Mouse (Mus musculus) hindbrain, embryonic 11.5 days (tissue): Measurements from ENCODE around the gene Ndufb8. TPM values are rescaled to one million over a fixed set of nuclear protein-coding genes. Genes with fewer than 3 reads are reported as not detected.

Source experiments
- ATAC-seq: fragments of 200-750 bp; cut with Nextera tagmentation; 2 replicates; pipeline ENCODE4 v1.8.0; 2017; ENCODE audit warnings: mild to moderate bottlenecking, moderate TSS enrichment, moderate library complexity; ENCODE audit not compliant: low FRiP score
- DNase-seq: peaks from one replicate; pipeline ENCODE4 v3.0.0-alpha.2; 2015; ENCODE audit warnings: low spot score
- H3K27ac ChIP-seq: fragments of 300-500 bp; sonication (generic); 2 replicates; pipeline ENCODE4 v1.5.1; 2014; ENCODE audit warnings: mild to moderate bottlenecking, low read depth, low read length
- H3K27me3 ChIP-seq: fragments of 300-500 bp; sonication (generic); 2 replicates; pipeline ENCODE4 v1.6.1; 2014; ENCODE audit warnings: mild to moderate bottlenecking, low read length, moderate library complexity, mixed read lengths; ENCODE audit not compliant: control insufficient read depth, insufficient read depth
- H3K36me3 ChIP-seq: fragments of 300-500 bp; sonication (generic); 2 replicates; pipeline ENCODE4 v1.6.1; 2014; ENCODE audit warnings: mild to moderate bottlenecking, low read length, moderate library complexity, mixed read lengths; ENCODE audit not compliant: control insufficient read depth, insufficient read depth
- H3K4me1 ChIP-seq: fragments of 300-500 bp; sonication (generic); replicated peaks from 2 replicates; pipeline ENCODE4 v1.6.1; 2014; ENCODE audit warnings: low read length, mixed read lengths; ENCODE audit not compliant: control insufficient read depth, insufficient read depth
- H3K4me2 ChIP-seq: fragments of 300-500 bp; sonication (generic); replicated peaks from 2 replicates; pipeline ENCODE4 v1.6.1; 2014; ENCODE audit warnings: mild to moderate bottlenecking, low read depth, low read length
- H3K4me3 ChIP-seq: fragments of 300-500 bp; sonication (generic); 2 replicates; pipeline ENCODE4 v1.5.1; 2014; ENCODE audit warnings: low read depth, low read length
- H3K9ac ChIP-seq: fragments of 300-500 bp; sonication (generic); 2 replicates; pipeline ENCODE4 v1.6.1; 2014; ENCODE audit warnings: low read depth, low read length
- H3K9me3 ChIP-seq: fragments of 300-500 bp; sonication (generic); 2 replicates; pipeline ENCODE4 v1.6.1; 2016; ENCODE audit warnings: low read length; ENCODE audit not compliant: control insufficient read depth
- WGBS: fragments of 180-500 bp; shearing (Covaris S2); extraction: QIAGEN DNeasy Blood & Tissue Kit; methylation state at CpG from one replicate; pipeline ENCODE4 v1.1.7; 2014; 5-methylcytosine and 5-hydroxymethylcytosine counted together
- polyA plus RNA-seq: library from polyadenylated mRNA; unstranded; fragments of >200 nt; fragmentation: Nextera tagmentation; extraction: Ambion mirVana; gene quantifications from 2 replicates; pipeline ENCODE4 v1.2.1, GENCODE M21; 2014

Gene Ndufb8
- polyA plus RNA-seq, 1 experiment from 2014 or later = 463 TPM

DNA sequence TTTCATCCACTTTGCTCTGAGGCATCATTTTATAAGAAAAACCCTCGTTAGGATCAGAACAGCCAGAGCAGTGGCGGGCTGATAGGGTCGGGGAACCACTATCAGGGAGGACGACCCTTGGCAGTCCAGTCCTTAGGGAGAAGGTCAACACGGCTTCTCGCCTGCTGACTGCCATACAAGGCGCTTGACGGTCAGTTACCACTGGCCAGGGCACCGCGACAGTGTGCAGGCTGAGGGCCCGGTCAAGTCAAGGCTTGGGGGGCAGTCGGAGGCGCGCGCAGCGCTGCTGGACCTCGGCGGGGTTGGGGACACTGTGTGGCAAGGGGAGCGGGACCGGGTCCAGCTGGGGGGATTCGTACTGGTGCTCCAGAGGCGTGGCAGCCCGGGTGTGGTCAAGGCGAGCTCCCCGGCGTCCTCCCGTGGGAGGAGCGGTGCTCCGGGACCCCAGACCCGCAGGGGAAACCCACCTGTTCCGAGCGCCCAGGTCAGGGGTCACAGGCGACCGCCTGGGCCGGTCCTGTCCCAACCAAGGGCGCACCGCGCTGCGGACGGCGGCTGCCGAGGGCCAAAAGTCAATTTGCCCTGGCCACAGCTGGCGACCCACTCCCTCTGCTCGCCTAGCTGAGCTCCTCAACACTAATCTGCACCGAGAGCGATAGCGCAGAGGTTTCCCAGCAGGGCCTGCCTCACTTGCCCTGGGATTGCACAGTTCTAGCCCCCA lies 9.8 kb downstream of the Ndufb8 start, which contains the start of gene Sec31b:
Gene Sec31b (minus strand): TSS at position 544 of the 721 bp plus-strand sequence.
- Histone ChIP-seq H3K9ac (peak within 1 kb of the TSS; percentile 35; the same call in 1 of the 2 replicates), H3K27ac (no peak within 1 kb of the TSS), H3K4me2 (peak within 1 kb of the TSS; percentile 86), H3K4me3 (peak within 1 kb of the TSS; percentile 46), H3K36me3 (peaks cover 2% of the 10 kb centered on the region; the same call in 1 of the 2 replicates), H3K4me1 (no peaks in the 10 kb centered on the region; the same call in 1 of the 2 replicates), H3K27me3 (no peaks in the 10 kb centered on the region), H3K9me3 (0 out of 2 replicates have a peak, but pooled peaks cover 2% of the 10 kb centered on the region)
- 1% methylated on average over 47 of the region's 47 CpGs for WGBS
- ATAC-seq (peak; percentile 67), DNase-seq (peak; percentile 59)

DNA sequence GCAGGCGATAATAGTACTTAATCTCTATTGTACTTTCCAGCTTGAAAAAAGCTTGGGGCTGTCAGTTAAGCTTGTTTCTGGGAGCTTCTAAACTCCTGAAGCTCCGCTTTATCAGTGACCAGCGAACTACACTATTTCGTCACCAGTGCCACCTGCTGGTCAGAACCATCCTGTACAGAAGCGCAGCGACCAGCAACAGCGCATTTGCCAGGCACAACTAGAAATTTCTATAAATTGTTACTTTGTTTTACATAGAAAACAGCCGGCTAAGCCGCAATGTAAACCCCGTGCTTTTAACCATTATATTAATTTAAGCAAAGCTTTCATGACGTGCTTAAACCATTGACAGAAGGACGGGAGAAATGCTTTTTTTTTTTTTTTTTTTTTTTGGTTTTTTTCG lies 10.5 kb downstream of the Ndufb8 start:
- no peaks in the 10 kb centered on the region; the same call in 1 of the 2 replicates for H3K4me1 ChIP-seq
- H3K9ac ChIP-seq = no peak overlapping the region
- DNase-seq (peak; percentile 90), ATAC-seq (no peak)
- 0 out of 2 replicates have a peak, but pooled peaks cover 2% of the 10 kb centered on the region for H3K36me3 ChIP-seq
- no peaks in the 10 kb centered on the region for H3K27me3 ChIP-seq
- WGBS = 3% methylated on average over 13 of the region's 13 CpGs
- H3K27ac ChIP-seq = no peak overlapping the region
- H3K4me2 ChIP-seq = peak overlapping the region; percentile 86
- peak overlapping the region; percentile 46 for H3K4me3 ChIP-seq
- H3K9me3 ChIP-seq = 0 out of 2 replicates have a peak, but pooled peaks cover 2% of the 10 kb centered on the region

DNA sequence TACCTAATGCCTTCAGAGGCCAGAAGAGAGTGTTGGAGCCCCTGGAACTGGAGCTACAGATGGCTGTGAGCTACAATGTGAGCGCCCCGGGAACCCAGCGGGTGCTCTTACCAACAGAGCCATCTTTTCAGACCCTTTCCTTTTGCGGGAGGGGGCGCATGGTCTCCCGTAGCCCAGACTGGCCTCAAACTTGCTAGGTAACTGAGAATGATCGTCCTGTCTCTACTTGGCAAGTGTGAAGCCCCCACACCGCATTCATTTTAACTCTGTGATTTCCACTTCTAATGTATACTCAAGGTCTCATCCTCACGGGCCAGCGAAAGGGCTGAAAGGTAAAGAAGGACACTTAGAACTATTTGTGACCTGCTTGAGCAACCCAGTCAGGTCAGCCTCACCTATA lies 10.9 kb downstream of the Ndufb8 start:
- H3K4me1 ChIP-seq = no peaks in the 10 kb centered on the region; the same call in 1 of the 2 replicates
- 0 out of 2 replicates have a peak, but pooled peaks cover 2% of the 10 kb centered on the region for H3K36me3 ChIP-seq
- no peak overlapping the region for H3K4me2 ChIP-seq
- DNase-seq (no peak), ATAC-seq (no peak)
- 63% methylated on average over 10 of the region's 10 CpGs for WGBS
- no peak overlapping the region for H3K27ac ChIP-seq
- H3K9me3 ChIP-seq = 0 out of 2 replicates have a peak, but pooled peaks cover 2% of the 10 kb centered on the region
- no peak overlapping the region for H3K9ac ChIP-seq
- H3K27me3 ChIP-seq = no peaks in the 10 kb centered on the region
- H3K4me3 ChIP-seq = no peak overlapping the region

- Histone ChIP-seq H3K27ac (no peak overlapping the region), H3K9me3 (0 out of 2 replicates have a peak, but pooled peaks cover 2% of the 10 kb centered on the region), H3K4me3 (no peak overlapping the region), H3K4me2 (no peak overlapping the region), H3K27me3 (no peaks in the 10 kb centered on the region), H3K9ac (no peak overlapping the region), H3K36me3 (no peaks in the 10 kb centered on the region), H3K4me1 (no peaks in the 10 kb centered on the region; the same call in 1 of the 2 replicates)
- DNase-seq (no peak), ATAC-seq (no peak)
- 88% methylated on average over 8 of the region's 8 CpGs for WGBS
Observed at GRCm38 (mm10) chr19:44542694-44543178, 12.5 kb downstream of the Ndufb8 start.

DNA sequence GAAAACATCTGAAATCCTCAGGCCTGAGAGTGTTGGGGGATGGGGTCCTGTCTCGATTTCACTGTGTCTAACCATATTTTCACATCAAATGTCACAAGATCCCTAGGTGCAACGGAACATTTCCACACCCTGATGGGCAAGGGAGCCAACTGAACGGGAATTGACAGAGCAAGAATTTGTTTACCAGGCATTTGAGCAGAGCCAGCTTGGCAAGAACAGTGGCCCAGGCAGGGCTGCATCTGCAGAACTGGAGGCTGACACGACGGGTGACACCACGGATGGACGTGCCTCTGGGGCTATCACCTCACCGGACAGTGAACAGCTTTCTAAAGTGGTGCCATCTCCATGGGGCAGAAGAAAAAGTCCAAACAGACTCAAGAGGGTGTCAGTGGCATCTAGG lies 17.8 kb downstream of the Ndufb8 start:
- 85% methylated on average over 8 of the region's 8 CpGs for WGBS
- DNase-seq = no peak
- Histone ChIP-seq H3K9me3 (0 out of 2 replicates have a peak, but pooled peaks cover 2% of the 10 kb centered on the region), H3K9ac (no peak overlapping the region), H3K27me3 (no peaks in the 10 kb centered on the region), H3K27ac (no peak overlapping the region), H3K4me2 (no peak overlapping the region), H3K4me3 (no peak overlapping the region), H3K4me1 (no peaks in the 10 kb centered on the region), H3K36me3 (no peaks in the 10 kb centered on the region)
- no peak for ATAC-seq

DNA sequence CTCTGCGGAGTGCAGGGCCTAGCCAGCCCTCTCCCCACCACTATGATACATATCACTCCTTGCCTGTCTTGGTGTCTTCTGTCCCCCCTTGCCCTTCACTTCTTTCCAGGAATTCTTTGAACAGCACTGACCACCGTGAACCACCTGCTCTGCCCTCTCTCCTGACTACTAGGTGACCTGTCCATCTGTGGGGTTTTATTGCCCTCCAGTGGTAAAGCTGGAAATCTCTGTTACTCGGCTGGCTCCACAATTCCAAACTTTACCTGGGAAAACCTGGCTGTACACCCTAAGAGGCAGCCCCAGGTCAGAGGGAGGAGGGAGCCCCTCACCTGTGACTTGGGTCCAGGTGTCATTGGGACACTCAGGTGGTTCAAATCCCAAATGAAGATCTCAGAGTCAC lies 19.9 kb downstream of the Ndufb8 start:
- DNase-seq = peak; percentile 25

DNA sequence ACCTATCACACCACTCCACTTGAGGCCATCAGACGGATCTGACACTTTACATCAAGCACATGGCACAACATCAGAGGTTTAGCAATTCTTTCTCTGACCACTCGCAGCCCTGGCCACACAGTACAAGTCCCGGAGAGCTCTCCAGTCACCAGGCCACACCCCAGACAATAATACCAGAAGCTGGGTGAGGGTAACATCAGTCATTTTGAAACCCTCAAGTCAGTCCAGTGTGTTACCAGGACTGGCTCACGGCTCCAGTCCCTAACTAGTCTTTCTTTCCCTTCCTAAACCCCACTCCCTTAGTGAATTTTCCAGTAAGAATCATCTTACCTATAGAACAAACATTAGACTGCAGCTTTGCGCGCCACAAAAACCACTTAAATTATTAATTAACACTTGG lies 25.2 kb downstream of the Ndufb8 start:
- Histone ChIP-seq H3K4me1 (no peaks in the 10 kb centered on the region), H3K27ac (no peak overlapping the region), H3K4me2 (no peak overlapping the region), H3K9ac (no peak overlapping the region), H3K9me3 (no peaks in the 10 kb centered on the region), H3K4me3 (no peak overlapping the region), H3K36me3 (no peaks in the 10 kb centered on the region), H3K27me3 (0 out of 2 replicates have a peak, but pooled peaks cover 2% of the 10 kb centered on the region)
- no peak for DNase-seq
- no peak for ATAC-seq
- 80% methylated on average over 6 of the region's 6 CpGs for WGBS

More for the DNA sequence above, 19.9 kb downstream of the Ndufb8 start:
- no peak overlapping the region for H3K9ac ChIP-seq
- ATAC-seq = no peak
- no peaks in the 10 kb centered on the region for H3K36me3 ChIP-seq
- no peak overlapping the region for H3K4me3 ChIP-seq
- H3K27ac ChIP-seq = no peak overlapping the region
- 0 out of 2 replicates have a peak, but pooled peaks cover 2% of the 10 kb centered on the region for H3K27me3 ChIP-seq
- no peak overlapping the region for H3K4me2 ChIP-seq
- no peaks in the 10 kb centered on the region for H3K9me3 ChIP-seq
- WGBS = 35% methylated on average over 3 of the region's 3 CpGs
- no peaks in the 10 kb centered on the region for H3K4me1 ChIP-seq

DNA sequence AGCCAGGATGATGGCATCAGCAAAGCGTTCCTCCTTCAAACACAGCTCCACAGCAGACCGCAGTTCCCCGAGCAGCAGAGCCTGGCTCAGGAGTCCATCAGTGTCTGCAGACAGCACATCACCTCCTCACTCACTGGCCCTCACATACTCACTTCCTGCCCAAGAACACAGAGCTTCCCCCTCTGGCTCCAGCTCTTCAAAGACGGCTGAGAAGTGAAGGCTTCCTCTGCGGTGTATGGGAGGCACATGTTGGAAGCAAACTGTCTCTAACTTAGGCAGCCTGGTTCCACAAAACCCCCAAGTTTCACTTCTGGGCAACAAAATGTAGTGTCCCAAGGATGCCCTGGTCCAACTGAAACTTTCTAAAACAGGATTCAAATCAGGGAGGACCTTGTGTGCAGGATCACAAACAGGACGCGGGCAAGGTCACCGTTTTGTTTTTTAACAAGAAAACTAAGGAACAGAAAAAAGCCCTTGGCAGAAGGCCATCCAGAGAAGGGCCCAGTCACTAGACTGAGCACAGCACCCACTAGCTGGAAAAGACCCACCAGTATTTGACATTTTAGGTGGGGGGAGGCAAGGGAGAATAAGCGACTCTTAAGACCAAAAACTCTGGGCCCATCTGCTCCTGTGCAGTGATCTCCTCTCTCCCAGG lies 29.6 kb downstream of the Ndufb8 start:
- Histone ChIP-seq H3K27me3 (no peaks in the 10 kb centered on the region; the same call in 1 of the 2 replicates), H3K9me3 (no peaks in the 10 kb centered on the region), H3K4me2 (no peak overlapping the region), H3K36me3 (no peaks in the 10 kb centered on the region), H3K9ac (no peak overlapping the region), H3K4me3 (no peak overlapping the region), H3K4me1 (no peaks in the 10 kb centered on the region), H3K27ac (no peak overlapping the region)
- 83% methylated on average over 9 of the region's 9 CpGs for WGBS
- no peak for ATAC-seq
- DNase-seq = no peak
